In the genomic region with DNA sequence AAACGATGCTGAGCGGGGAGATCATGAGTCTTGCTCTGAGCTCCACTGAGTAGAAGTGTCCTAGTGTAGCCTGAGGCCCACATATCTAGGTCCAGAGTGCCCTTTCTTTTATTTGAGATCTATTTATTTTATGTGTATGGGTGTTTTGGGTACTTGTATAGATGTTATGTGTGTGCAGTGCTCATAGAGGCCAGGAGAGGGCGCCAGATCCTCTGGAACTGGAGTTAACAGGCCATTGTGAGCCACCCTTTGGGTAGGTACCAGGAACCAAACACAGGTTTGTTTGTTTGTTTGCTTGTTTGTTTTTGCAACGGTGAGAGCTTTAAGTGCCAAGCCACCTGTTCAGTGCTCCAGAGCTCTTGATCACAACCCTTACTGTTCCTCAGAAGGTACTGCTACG, we compare ENCODE assay signal across 8 mouse cellular contexts.
DNase-seq lines count a peak whose midpoint lies in the region; ATAC-seq and TF ChIP-seq lines count a peak whose summit lies in the region.
"Had no signal": no experiment of that assay in that cellular context is flagged by ENCODE, and none has a peak within 500 bp of the region (broad histone marks: within the 10 kb centered on the region; RNA-seq: fewer than 3 reads in every experiment).

No protein-coding gene starts in this region.

- TF ChIP-seq POLR2A in brain, embryonic 14.5 days (IDR thresholded peaks at IDR 0.05; ENCODE audit: borderline replicate concordance, extremely low read depth, insufficient read depth, insufficient read length, poor library complexity, severe bottlenecking): no peak
- no peak for TF ChIP-seq POLR2A in small intestine, adult 2 months (IDR thresholded peaks at IDR 0.05; ENCODE audit: low read depth, low read length)

- ATAC-seq in hindbrain, postnatal 0 days: no peak
- no peak for ATAC-seq in hindbrain, embryonic 14.5 days (ENCODE audit: low FRiP score)
- ATAC-seq in midbrain, embryonic 14.5 days (ENCODE audit: low FRiP score, low TSS enrichment): no peak
- ATAC-seq in midbrain, embryonic 15.5 days (replicated peaks): no peak

- H3K9ac ChIP-seq in hindbrain, postnatal 0 days (replicated peaks; ENCODE audit: low read length): no peak overlapping the region
- H3K9ac ChIP-seq in hindbrain, embryonic 14.5 days: no peak overlapping the region
- H3K9ac ChIP-seq in midbrain, embryonic 14.5 days (replicated peaks; ENCODE audit: low read length): no peak overlapping the region
- H3K9ac ChIP-seq in midbrain, embryonic 15.5 days: no peak overlapping the region
- H3K9ac ChIP-seq: hindbrain, embryonic 15.5 days had no signal

- H3K9me3 ChIP-seq in hindbrain, postnatal 0 days (ENCODE audit: low read length): no peaks in the 10 kb centered on the region
- no peaks in the 10 kb centered on the region for H3K9me3 ChIP-seq in hindbrain, embryonic 14.5 days (ENCODE audit: control insufficient read depth, low read length)
- no peaks in the 10 kb centered on the region for H3K9me3 ChIP-seq in midbrain, embryonic 14.5 days (ENCODE audit: control insufficient read depth, low read length)
- no peaks in the 10 kb centered on the region for H3K9me3 ChIP-seq in midbrain, embryonic 15.5 days

- TF ChIP-seq CTCF in hindbrain, postnatal 0 days (IDR thresholded peaks at IDR 0.05; ENCODE audit: low read depth): peak; percentile 70
- TF ChIP-seq CTCF in brain, embryonic 14.5 days (IDR thresholded peaks at IDR 0.05; ENCODE audit: borderline replicate concordance, extremely low read depth, insufficient read depth, insufficient read length): peak; percentile 55; the same call in 1 of the 2 replicates
- peak; percentile 57; the same call in 1 of the 2 replicates for TF ChIP-seq CTCF in small intestine, adult 2 months (IDR thresholded peaks at IDR 0.05; ENCODE audit: extremely low read depth, insufficient read length, insufficient replicate concordance, low read depth, low read length)

- 67% methylated on average over 5 of the region's 5 CpGs for WGBS in hindbrain, postnatal 0 days
- 66% methylated on average over 5 of the region's 5 CpGs for WGBS in hindbrain, embryonic 14.5 days
- 66% methylated on average over 5 of the region's 5 CpGs for WGBS in midbrain, embryonic 14.5 days
- WGBS in midbrain, embryonic 15.5 days: 65% methylated on average over 5 of the region's 5 CpGs
- WGBS in small intestine, adult 2 months: 65% methylated on average over 5 of the region's 5 CpGs

- H3K27ac ChIP-seq in hindbrain, postnatal 0 days: no peak overlapping the region
- H3K27ac ChIP-seq in hindbrain, embryonic 14.5 days: no peak overlapping the region
- no peak overlapping the region for H3K27ac ChIP-seq in midbrain, embryonic 14.5 days (replicated peaks; ENCODE audit: low read depth, low read length)
- H3K27ac ChIP-seq in midbrain, embryonic 15.5 days: no peak overlapping the region
- H3K27ac ChIP-seq in small intestine, adult 2 months (ENCODE audit: insufficient read depth, low read depth, low read length): no peak overlapping the region
- H3K27ac ChIP-seq: hindbrain, embryonic 15.5 days had no signal

- H3K4me3 ChIP-seq in hindbrain, postnatal 0 days (ENCODE audit: low read length): no peak overlapping the region
- H3K4me3 ChIP-seq in hindbrain, embryonic 14.5 days (replicated peaks; ENCODE audit: low read length): no peak overlapping the region
- no peak overlapping the region for H3K4me3 ChIP-seq in midbrain, embryonic 14.5 days (replicated peaks; ENCODE audit: low read depth, low read length)
- no peak overlapping the region for H3K4me3 ChIP-seq in midbrain, embryonic 15.5 days
- no peak overlapping the region for H3K4me3 ChIP-seq in small intestine, adult 2 months (ENCODE audit: low read depth, low read length)
- H3K4me3 ChIP-seq: hindbrain, embryonic 15.5 days had no signal

- no peaks in the 10 kb centered on the region for H3K4me1 ChIP-seq in hindbrain, postnatal 0 days (ENCODE audit: insufficient read depth, low read length)
- no peaks in the 10 kb centered on the region for H3K4me1 ChIP-seq in hindbrain, embryonic 14.5 days (replicated peaks; ENCODE audit: control insufficient read depth, insufficient read depth, low read length)
- H3K4me1 ChIP-seq in midbrain, embryonic 14.5 days (ENCODE audit: control insufficient read depth, insufficient read depth, low read length): no peaks in the 10 kb centered on the region; the same call in 1 of the 2 replicates
- no peaks in the 10 kb centered on the region for H3K4me1 ChIP-seq in midbrain, embryonic 15.5 days
- no peaks in the 10 kb centered on the region for H3K4me1 ChIP-seq in small intestine, adult 2 months (ENCODE audit: control insufficient read depth, insufficient read depth, insufficient read length, low read length)

- no peak overlapping the region for H3K4me2 ChIP-seq in hindbrain, postnatal 0 days (ENCODE audit: low read depth, low read length)
- H3K4me2 ChIP-seq in hindbrain, embryonic 14.5 days (replicated peaks): no peak overlapping the region
- no peak overlapping the region for H3K4me2 ChIP-seq in midbrain, embryonic 14.5 days (ENCODE audit: low read length)
- no peak overlapping the region for H3K4me2 ChIP-seq in midbrain, embryonic 15.5 days
- H3K4me2 ChIP-seq: hindbrain, embryonic 15.5 days had no signal

- no peaks in the 10 kb centered on the region for H3K36me3 ChIP-seq in hindbrain, postnatal 0 days (ENCODE audit: insufficient read depth, low read length)
- H3K36me3 ChIP-seq in hindbrain, embryonic 14.5 days (replicated peaks; ENCODE audit: control insufficient read depth, insufficient read depth): no peaks in the 10 kb centered on the region
- H3K36me3 ChIP-seq in midbrain, embryonic 14.5 days (ENCODE audit: control insufficient read depth, insufficient read depth, low read length): no peaks in the 10 kb centered on the region
- no peaks in the 10 kb centered on the region for H3K36me3 ChIP-seq in midbrain, embryonic 15.5 days (replicated peaks)
- H3K36me3 ChIP-seq in small intestine, adult 2 months (ENCODE audit: control insufficient read depth, insufficient read depth, low read length): no peaks in the 10 kb centered on the region
- H3K36me3 ChIP-seq: hindbrain, embryonic 15.5 days had no signal

- no peaks in the 10 kb centered on the region for H3K27me3 ChIP-seq in hindbrain, postnatal 0 days (ENCODE audit: insufficient read depth, low read length)
- H3K27me3 ChIP-seq in hindbrain, embryonic 14.5 days (ENCODE audit: control insufficient read depth, insufficient read depth, low read length): no peaks in the 10 kb centered on the region
- no peaks in the 10 kb centered on the region for H3K27me3 ChIP-seq in midbrain, embryonic 14.5 days (ENCODE audit: control insufficient read depth, insufficient read depth, low read length)
- no peaks in the 10 kb centered on the region for H3K27me3 ChIP-seq in midbrain, embryonic 15.5 days (replicated peaks)
- H3K27me3 ChIP-seq in small intestine, adult 2 months (ENCODE audit: control insufficient read depth, insufficient read depth, low read length): no peaks in the 10 kb centered on the region
- H3K27me3 ChIP-seq: hindbrain, embryonic 15.5 days had no signal

- peak; percentile 70 for DNase-seq in hindbrain, postnatal 0 days (ENCODE audit: low spot score)
- no peak for DNase-seq in hindbrain, embryonic 14.5 days (ENCODE audit: low spot score)
- DNase-seq in midbrain, embryonic 14.5 days: peak; percentile 47
- peak; percentile 40 for DNase-seq in brain, embryonic 14.5 days (ENCODE audit: low read depth)
- DNase-seq in urinary bladder, postnatal 36 days (ENCODE audit: low spot score in 2 of 2): no peak

Comparison
In these comparisons a context has a peak if more than half of its experiments do, and no peak if none do; other contexts are left out.
1. DNase-seq: peak in hindbrain, postnatal 0 days (single experiment), midbrain, embryonic 14.5 days (single experiment) and brain, embryonic 14.5 days (single experiment); none in hindbrain, embryonic 14.5 days (single experiment) and urinary bladder, postnatal 36 days (0 of 2).
2. Peak in every context shown above with its lines, with median percentiles within 50 percentile points of each other: CTCF ChIP-seq.